Mouse (Mus musculus) embryonic facial prominence, embryonic 15.5 days (tissue): ENCODE data around the gene Fam213a. TPM values are rescaled to one million over a fixed set of nuclear protein-coding genes. Genes with fewer than 3 reads are reported as not detected.

Source experiments
- ATAC-seq: fragments of 200-750 bp; cut with Nextera tagmentation; 2 replicates; pipeline ENCODE4 v1.8.0; 2017; ENCODE audit warnings: low read depth, moderate TSS enrichment; ENCODE audit not compliant: insufficient number of reproducible peaks, low FRiP score, low TSS enrichment
- H3K27ac ChIP-seq: fragments of 300-500 bp; sonication (generic); replicated peaks from 2 replicates; pipeline ENCODE4 v1.5.1; 2015; ENCODE audit warnings: mild to moderate bottlenecking, inconsistent platforms
- H3K27me3 ChIP-seq: fragments of 300-500 bp; sonication (generic); 2 replicates; pipeline ENCODE4 v1.6.1; 2015; ENCODE audit warnings: inconsistent platforms
- H3K36me3 ChIP-seq: fragments of 300-500 bp; sonication (generic); 2 replicates; pipeline ENCODE4 v1.6.1; 2015; ENCODE audit warnings: mild to moderate bottlenecking, inconsistent platforms
- H3K4me1 ChIP-seq: fragments of 300-500 bp; sonication (generic); 2 replicates; pipeline ENCODE4 v1.6.1; 2015; ENCODE audit warnings: inconsistent platforms
- H3K4me2 ChIP-seq: fragments of 300-500 bp; sonication (generic); replicated peaks from 2 replicates; pipeline ENCODE4 v1.6.1; 2015; ENCODE audit warnings: mild to moderate bottlenecking, inconsistent platforms
- H3K4me3 ChIP-seq: fragments of 300-500 bp; sonication (generic); replicated peaks from 2 replicates; pipeline ENCODE4 v1.5.1; 2015; ENCODE audit warnings: mild to moderate bottlenecking, inconsistent platforms
- H3K9ac ChIP-seq: fragments of 300-500 bp; sonication (generic); 2 replicates; pipeline ENCODE4 v1.6.1; 2015; ENCODE audit warnings: inconsistent platforms
- H3K9me3 ChIP-seq: fragments of 300-500 bp; sonication (generic); replicated peaks from 2 replicates; pipeline ENCODE4 v1.6.1; 2016; ENCODE audit warnings: inconsistent platforms
- WGBS: fragments of 180-500 bp; shearing (Covaris S2); methylation state at CpG from one replicate; pipeline ENCODE4 v1.1.7; 2015; 5-methylcytosine and 5-hydroxymethylcytosine counted together
- polyA plus RNA-seq: library from polyadenylated mRNA; unstranded; fragments of >200 nt; fragmentation: Nextera tagmentation; extraction: Ambion mirVana; gene quantifications from 2 replicates; pipeline ENCODE4 v1.2.1, GENCODE M21; 2015

Fam213a gene
- polyA plus RNA-seq, 1 experiment from 2014 or later = 89.0 TPM

DNA sequence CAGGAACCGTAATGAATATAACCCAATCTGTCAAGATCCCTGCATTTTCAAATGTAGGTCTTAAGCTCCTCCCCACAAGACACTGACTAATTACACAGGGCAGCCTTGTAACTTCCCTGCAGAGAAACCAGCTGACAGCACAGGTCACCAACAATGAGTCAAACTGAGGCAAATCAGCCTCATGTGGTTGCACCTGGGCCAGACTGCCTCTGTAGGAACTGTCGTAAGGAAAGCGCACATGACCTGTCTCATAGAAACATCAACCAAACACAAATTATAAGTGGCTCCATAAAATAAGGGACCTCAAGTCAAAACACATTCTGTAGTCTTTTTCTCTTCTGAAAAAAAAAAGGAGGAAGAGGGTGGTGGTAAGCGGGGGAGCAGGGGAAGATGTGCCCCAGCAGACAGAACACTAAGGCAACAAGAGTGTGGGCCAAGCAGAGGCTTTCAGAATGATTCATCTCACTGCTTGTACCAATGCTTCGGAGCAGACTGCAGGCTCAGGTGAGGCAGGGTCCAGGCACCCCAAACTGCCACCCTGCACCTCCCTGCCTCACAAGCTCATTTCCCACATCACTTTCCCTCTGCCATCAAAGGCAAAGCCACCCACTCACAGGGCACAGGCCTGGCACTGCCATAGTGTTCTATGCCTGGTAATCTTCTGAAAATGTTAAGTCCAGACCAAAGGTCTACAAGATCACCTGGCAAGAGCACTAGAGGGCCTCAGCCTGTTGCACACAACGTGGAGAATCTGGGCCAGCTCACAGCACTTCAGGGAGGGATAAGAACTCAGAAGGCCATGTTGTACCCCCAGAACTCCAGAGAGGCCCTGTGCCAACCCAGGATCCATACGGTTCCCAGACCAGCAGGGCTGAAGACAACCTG is 63.6 kb downstream of the Fam213a start:
- WGBS = 70% methylated on average over 7 of the region's 7 CpGs
- Histone ChIP-seq H3K27me3 (no peaks in the 10 kb centered on the region), H3K4me2 (no peak overlapping the region), H3K9ac (no peak overlapping the region), H3K4me3 (no peak overlapping the region), H3K4me1 (peaks cover 68% of the 10 kb centered on the region), H3K36me3 (no peaks in the 10 kb centered on the region), H3K9me3 (no peaks in the 10 kb centered on the region), H3K27ac (peak overlapping the region; percentile 89)
- no peak for ATAC-seq

DNA sequence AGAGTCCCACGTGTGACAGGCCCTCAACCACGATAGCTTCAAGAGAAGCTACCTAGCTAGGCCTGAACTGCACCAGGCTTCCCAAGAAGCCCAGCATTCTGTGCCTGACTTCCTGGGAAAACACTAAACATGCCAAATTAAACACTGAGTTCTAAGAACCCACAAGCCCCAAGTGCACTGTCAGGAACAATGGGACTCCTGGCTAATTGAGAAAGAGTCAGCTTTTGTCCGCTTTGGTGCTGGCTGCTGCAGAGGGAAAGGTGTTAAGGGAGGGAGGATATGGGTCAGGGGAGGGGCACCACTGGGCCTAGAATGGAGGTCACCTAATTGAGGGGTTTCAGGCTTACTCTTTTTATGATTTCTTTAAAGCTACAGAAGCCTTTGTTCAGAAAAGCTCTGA is 64.5 kb downstream of the Fam213a start:
- WGBS = 58% methylated on average over 3 of the region's 3 CpGs
- no peaks in the 10 kb centered on the region for H3K36me3 ChIP-seq
- H3K27ac ChIP-seq = peak overlapping the region; percentile 89
- no peak overlapping the region for H3K4me3 ChIP-seq
- no peak overlapping the region for H3K4me2 ChIP-seq
- H3K4me1 ChIP-seq = peaks cover 59% of the 10 kb centered on the region
- ATAC-seq = no peak
- H3K9me3 ChIP-seq = no peaks in the 10 kb centered on the region
- no peak overlapping the region for H3K9ac ChIP-seq
- H3K27me3 ChIP-seq = no peaks in the 10 kb centered on the region

DNA sequence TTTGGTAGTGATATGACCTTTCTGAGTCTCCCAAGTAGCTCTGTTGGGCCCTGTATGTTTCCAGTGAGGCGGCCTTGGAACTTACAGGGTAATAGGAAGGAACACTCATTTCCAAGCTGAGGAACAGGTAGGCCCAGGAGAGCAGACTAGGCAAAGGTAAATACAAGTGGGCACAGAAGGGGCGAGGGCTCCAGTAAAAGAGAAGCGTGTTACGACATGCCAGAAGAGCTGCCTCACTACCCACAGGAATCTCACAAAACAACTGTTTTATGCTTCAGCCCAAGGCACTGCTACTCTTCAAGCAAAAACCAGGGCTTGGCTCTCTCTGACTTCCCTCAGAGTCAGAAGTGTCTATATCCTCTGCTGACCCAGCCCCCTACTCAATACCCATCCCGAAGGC is 65.1 kb downstream of the Fam213a start:
- Histone ChIP-seq H3K27me3 (no peaks in the 10 kb centered on the region), H3K27ac (peak overlapping the region; percentile 89), H3K36me3 (no peaks in the 10 kb centered on the region), H3K9ac (no peak overlapping the region), H3K9me3 (no peaks in the 10 kb centered on the region), H3K4me2 (0 out of 2 replicates have a peak overlapping the region, but pooled peaks have one; percentile 21), H3K4me3 (no peak overlapping the region), H3K4me1 (peaks cover 54% of the 10 kb centered on the region)
- 70% methylated on average over 5 of the region's 5 CpGs for WGBS
- ATAC-seq = no peak

DNA sequence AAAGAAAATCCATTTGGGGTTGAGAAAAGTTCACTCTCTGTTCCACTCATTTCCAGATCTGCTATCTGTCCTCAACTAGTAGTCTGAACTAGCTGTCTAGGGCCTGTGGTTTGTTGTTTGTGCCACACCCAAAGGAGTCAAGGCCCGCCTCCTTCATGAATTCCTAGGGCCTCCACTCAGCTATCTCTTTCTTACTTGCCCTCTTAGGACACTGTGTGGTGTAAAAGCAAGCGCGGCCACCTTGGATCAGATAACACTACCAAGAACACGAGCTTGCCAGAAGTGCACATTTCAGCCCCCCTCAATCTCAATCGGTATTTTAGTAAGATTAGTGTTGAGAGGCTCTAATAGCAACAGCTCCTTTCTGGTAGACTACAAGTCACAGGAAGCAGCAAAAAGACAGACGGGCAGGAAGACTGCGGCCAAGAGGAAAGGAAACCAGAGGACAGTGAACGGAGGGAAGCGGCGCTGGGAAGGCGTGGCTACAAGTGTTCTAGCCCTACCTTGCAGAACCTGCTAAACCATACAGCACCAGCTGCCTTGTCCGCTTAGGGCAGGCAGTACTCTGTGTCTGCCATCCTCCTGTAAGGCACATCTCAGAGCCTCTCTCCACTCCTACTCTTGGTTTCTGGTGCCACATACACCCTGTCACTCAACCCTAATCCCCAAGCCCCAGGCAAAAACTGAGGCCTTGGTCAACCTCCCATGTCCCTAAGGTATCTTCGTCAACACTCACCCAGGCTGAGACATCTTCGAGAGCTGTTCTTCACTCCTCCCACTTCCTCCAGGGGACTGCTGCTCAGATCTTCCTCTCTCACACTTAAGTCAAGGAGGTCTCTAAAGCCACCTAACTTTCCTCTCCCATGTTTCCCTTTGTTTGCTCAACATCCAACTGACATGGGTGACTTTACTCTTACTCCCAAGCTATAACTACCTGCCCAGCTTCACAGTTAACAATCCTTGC is 65.9 kb downstream of the Fam213a start:
- no peak overlapping the region for H3K9ac ChIP-seq
- 47% methylated on average over 14 of the region's 14 CpGs for WGBS
- H3K27ac ChIP-seq = peak overlapping the region; percentile 89
- no peaks in the 10 kb centered on the region for H3K9me3 ChIP-seq
- ATAC-seq = peak; percentile 45; the same call in 1 of the 2 replicates
- H3K4me1 ChIP-seq = peaks cover 46% of the 10 kb centered on the region
- H3K4me3 ChIP-seq = no peak overlapping the region
- H3K4me2 ChIP-seq = peak overlapping the region; percentile 21; the same call in 1 of the 2 replicates
- H3K27me3 ChIP-seq = no peaks in the 10 kb centered on the region
- H3K36me3 ChIP-seq = no peaks in the 10 kb centered on the region

DNA sequence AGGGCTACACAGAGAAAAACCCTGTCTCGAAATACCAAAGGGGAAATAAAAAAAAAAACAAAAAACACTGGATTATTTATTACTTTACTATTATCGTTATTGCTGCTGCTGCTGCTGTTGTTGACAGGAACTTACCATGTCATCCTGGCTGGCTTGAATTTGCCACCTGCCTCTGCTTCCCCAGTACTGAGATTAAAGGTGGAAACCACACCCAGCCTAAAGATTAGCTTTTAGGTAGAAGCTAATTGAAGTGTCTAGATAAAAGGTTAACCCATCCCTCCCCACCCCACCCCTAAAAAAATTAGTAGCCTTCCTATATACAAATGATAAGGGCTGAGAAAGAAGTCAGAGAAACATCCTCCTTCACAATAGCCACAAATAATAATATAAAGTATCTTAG is 69.8 kb downstream of the Fam213a start:
- H3K4me3 ChIP-seq = no peak overlapping the region
- no peak overlapping the region for H3K9ac ChIP-seq
- 87% methylated on average over 2 of the region's 2 CpGs for WGBS
- H3K9me3 ChIP-seq = no peaks in the 10 kb centered on the region
- no peak for ATAC-seq
- no peak overlapping the region for H3K4me2 ChIP-seq
- no peaks in the 10 kb centered on the region for H3K27me3 ChIP-seq
- peaks cover 17% of the 10 kb centered on the region for H3K4me1 ChIP-seq
- no peaks in the 10 kb centered on the region for H3K36me3 ChIP-seq
- no peak overlapping the region for H3K27ac ChIP-seq

Other genes starting within 250 kb of the Fam213a start
- gene Sh2d4b, start 120.5 kb downstream of the Fam213a start, polyA plus RNA-seq = 1.3 and 1.4 TPM in 2 replicates
- gene Tspan14, start 47.0 kb downstream of the Fam213a start, polyA plus RNA-seq = 84.7 and 86.6 TPM in 2 replicates
- 0.71 and 1.5 TPM in 2 replicates for gene Dydc2, start 55.4 kb upstream of the Fam213a start, polyA plus RNA-seq
- gene Dydc1, start 59.1 kb upstream of the Fam213a start, polyA plus RNA-seq = 0.28 and 0.39 TPM in 2 replicates
- gene Mat1a, start 91.2 kb upstream of the Fam213a start, polyA plus RNA-seq = not detected in 2 replicates
- not detected in 2 replicates for gene Sftpa1, start 118.0 kb upstream of the Fam213a start, polyA plus RNA-seq
- not detected in 2 replicates for gene Mbl1, start 137.7 kb upstream of the Fam213a start, polyA plus RNA-seq
- gene Sftpd, start 171.4 kb upstream of the Fam213a start, polyA plus RNA-seq = 2.3 and 2.6 TPM in 2 replicates